27 mouse cellular contexts compared by ENCODE assay signal in genomic region chr9:45853695-45854094, GRCm38 (mm10). TPM values are rescaled to one million over a fixed set of nuclear protein-coding genes. Genes with fewer than 3 reads are reported as not detected.
DNase-seq lines count a peak whose midpoint lies in the region; ATAC-seq and TF ChIP-seq lines count a peak whose summit lies in the region.
"Had no signal": no experiment of that assay in that cellular context is flagged by ENCODE, and none has a peak within 500 bp of the region (broad histone marks: within the 10 kb centered on the region; RNA-seq: fewer than 3 reads in every experiment).

No protein-coding gene starts in this region.

- no peak overlapping the region for H3K4me2 ChIP-seq in lung, postnatal 0 days (replicated peaks; ENCODE audit: low read depth, low read length)
- H3K4me2 ChIP-seq: forebrain, embryonic 12.5 days; heart, embryonic 11.5 days; hindbrain, embryonic 15.5 days; limb, embryonic 13.5 days; liver, embryonic 11.5 days; neural tube, embryonic 13.5 days; stomach, embryonic 15.5 days had no signal

- peaks cover 13% of the 10 kb centered on the region; the same call in 1 of the 2 replicates for H3K36me3 ChIP-seq in lung, postnatal 0 days (ENCODE audit: insufficient read depth, low read length)

- ATAC-seq in lung, postnatal 0 days: no peak
- ATAC-seq in granulocyte monocyte progenitor cell, adult 5-6 weeks (replicated peaks; ENCODE audit: poor library complexity, severe bottlenecking): peak; percentile 80
- ATAC-seq in neutrophil, adult 5-6 weeks (ENCODE audit: extremely low read depth, insufficient number of reproducible peaks, low FRiP score, poor library complexity, severe bottlenecking): 0 out of 2 replicates have a peak, but pooled peaks have one; percentile 33
- ATAC-seq in erythroblast, adult 5-6 weeks (replicated peaks; ENCODE audit: low FRiP score, poor library complexity, severe bottlenecking): no peak

- no peak overlapping the region for H3K9ac ChIP-seq in lung, postnatal 0 days (replicated peaks; ENCODE audit: low read depth)
- H3K9ac ChIP-seq: forebrain, embryonic 12.5 days; hindbrain, embryonic 15.5 days; limb, embryonic 13.5 days; neural tube, embryonic 13.5 days; stomach, embryonic 15.5 days had no signal

- no peaks in the 10 kb centered on the region for H3K27me3 ChIP-seq in lung, postnatal 0 days (replicated peaks; ENCODE audit: insufficient read depth, low read length)
- H3K27me3 ChIP-seq: CH12.LX; forebrain, embryonic 12.5 days; hindbrain, embryonic 15.5 days; limb, embryonic 13.5 days; neural tube, embryonic 13.5 days; stomach, embryonic 15.5 days had no signal

- TF ChIP-seq CTCF in lung, postnatal 0 days (IDR thresholded peaks at IDR 0.05): no peak
- no peak for TF ChIP-seq CTCF in bone marrow, adult 2 months (IDR thresholded peaks at IDR 0.05; ENCODE audit: control insufficient read depth, insufficient read depth, low read length)

- peak; percentile 11 for DNase-seq in lung, postnatal 25 days (ENCODE audit: low spot score)
- no peak for DNase-seq in lung, postnatal 0 days (ENCODE audit: low spot score)
- no peak for DNase-seq in gastrocnemius, adult 8-10 months (ENCODE audit: low spot score in 2 of 2)
- DNase-seq: adrenal gland, adult 8-10 months; cerebellum, adult 9-11 months; gastrocnemius, postnatal 14 days; heart, adult 18-20 months; heart, postnatal 4 days; kidney, adult 9 months; kidney, postnatal 10 days; right cerebral cortex, postnatal 14 days; thymus, postnatal 14 days had no signal

- 0 out of 2 replicates have a peak, but pooled peaks cover 3% of the 10 kb centered on the region for H3K4me1 ChIP-seq in lung, postnatal 0 days (ENCODE audit: insufficient read depth, low read depth, low read length)
- peaks cover 13% of the 10 kb centered on the region for H3K4me1 ChIP-seq in bone marrow, adult 2 months (ENCODE audit: control insufficient read depth, insufficient read depth, low read length)
- H3K4me1 ChIP-seq: forebrain, embryonic 12.5 days had no signal

- no peak for TF ChIP-seq POLR2A in bone marrow, adult 2 months (IDR thresholded peaks at IDR 0.05; ENCODE audit: borderline replicate concordance, control insufficient read depth, low read depth, low read length)

- no peak overlapping the region for H3K4me3 ChIP-seq in lung, postnatal 0 days (ENCODE audit: low read depth, low read length)
- H3K4me3 ChIP-seq in bone marrow, adult 2 months (replicated peaks; ENCODE audit: control insufficient read depth, low read depth, low read length): no peak overlapping the region
- H3K4me3 ChIP-seq: forebrain, embryonic 12.5 days; hindbrain, embryonic 15.5 days; limb, embryonic 13.5 days; midbrain, embryonic 10.5 days; myocyte; neural tube, embryonic 13.5 days; stomach, embryonic 15.5 days had no signal

- H3K27ac ChIP-seq in lung, postnatal 0 days (ENCODE audit: low read length): no peak overlapping the region
- H3K27ac ChIP-seq in bone marrow, adult 2 months (ENCODE audit: control insufficient read depth, insufficient read depth, low read depth, low read length, poor library complexity): 0 out of 2 replicates have a peak overlapping the region, but pooled peaks have one; percentile 27
- H3K27ac ChIP-seq: forebrain, embryonic 12.5 days; hindbrain, embryonic 15.5 days; limb, embryonic 13.5 days; macrophage; midbrain, embryonic 10.5 days; neural tube, embryonic 13.5 days; stomach, embryonic 15.5 days had no signal

- no peak for TF ChIP-seq EP300 in lung, postnatal 0 days (IDR thresholded peaks at IDR 0.05)

- no peaks in the 10 kb centered on the region for H3K9me3 ChIP-seq in lung, postnatal 0 days (ENCODE audit: low read length)
- H3K9me3 ChIP-seq: forebrain, embryonic 12.5 days; hindbrain, embryonic 15.5 days; limb, embryonic 13.5 days; midbrain, embryonic 10.5 days; neural tube, embryonic 13.5 days; stomach, embryonic 15.5 days had no signal

- WGBS in lung, postnatal 0 days: 96% methylated on average over 2 of the region's 2 CpGs
- 22% methylated on average over 2 of the region's 2 CpGs for WGBS in bone marrow, adult 2 months

RNA-seq across cellular contexts. Expression of gene Bace1, which starts 15.3 kb away (rescaled TPM):
- polyA plus RNA-seq in lung, postnatal 0 days (2015; fragmentation: Nextera tagmentation; extraction: Ambion mirVana): 16.6 and 18.3 TPM in 2 replicates
- polyA plus RNA-seq in bone marrow, adult 2 months (2011; ENCODE audit: insufficient read depth, insufficient read length, low replicate concordance, missing spikeins): 4.9 and 5.3 TPM in 2 replicates
- 44.3 and 77.0 TPM in 2 replicates for total RNA-seq in granulocyte monocyte progenitor cell, adult 5-6 weeks (2014; fragmentation: Nextera tagmentation)
- total RNA-seq in granulocyte monocyte progenitor cell, adult 5-6 weeks (2017): 48.5 and 62.9 TPM in 2 replicates
- 0.70 and 0.86 TPM in 2 replicates for total RNA-seq in neutrophil, adult 5-6 weeks (2017)
- 1.0 and 25.7 TPM in 2 replicates for total RNA-seq in erythroblast, adult 5-6 weeks (2015; ENCODE audit: low replicate concordance)
- 2.5 and 14.2 TPM in 2 replicates for total RNA-seq in erythroblast, adult 5-6 weeks (2017; ENCODE audit: low replicate concordance)
- total RNA-seq in gastrocnemius, adult 8-10 months (2022): 10 to 100 TPM; 28.3 to 64.8 (median 51.1) TPM

RNA-seq across cellular contexts. Expression of gene Cep164, which starts 25.2 kb away (rescaled TPM):
- polyA plus RNA-seq in lung, postnatal 0 days (2015; fragmentation: Nextera tagmentation; extraction: Ambion mirVana): 16.5 and 19.4 TPM in 2 replicates
- polyA plus RNA-seq in bone marrow, adult 2 months (2011; ENCODE audit: insufficient read depth, insufficient read length, low replicate concordance, missing spikeins): 21.4 and 33.7 TPM in 2 replicates
- 19.8 and 22.3 TPM in 2 replicates for total RNA-seq in granulocyte monocyte progenitor cell, adult 5-6 weeks (2014; fragmentation: Nextera tagmentation)
- 18.5 and 22.1 TPM in 2 replicates for total RNA-seq in granulocyte monocyte progenitor cell, adult 5-6 weeks (2017)
- total RNA-seq in neutrophil, adult 5-6 weeks (2017): 20.1 and 21.9 TPM in 2 replicates
- 27.3 and 34.7 TPM in 2 replicates for total RNA-seq in erythroblast, adult 5-6 weeks (2015; ENCODE audit: low replicate concordance)
- 52.8 and 68.6 TPM in 2 replicates for total RNA-seq in erythroblast, adult 5-6 weeks (2017; ENCODE audit: low replicate concordance)
- total RNA-seq in gastrocnemius, adult 8-10 months (2022): 1 to 10 TPM; 2.1 to 3.9 (median 2.4) TPM

RNA-seq across cellular contexts. Expression of gene Pcsk7, which starts 52.6 kb away (rescaled TPM):
- polyA plus RNA-seq in lung, postnatal 0 days (2015; fragmentation: Nextera tagmentation; extraction: Ambion mirVana): 21.1 and 22.3 TPM in 2 replicates
- 10.1 and 24.5 TPM in 2 replicates for polyA plus RNA-seq in bone marrow, adult 2 months (2011; ENCODE audit: insufficient read depth, insufficient read length, low replicate concordance, missing spikeins)
- total RNA-seq in granulocyte monocyte progenitor cell, adult 5-6 weeks (2014; fragmentation: Nextera tagmentation): 12.6 and 30.7 TPM in 2 replicates
- total RNA-seq in granulocyte monocyte progenitor cell, adult 5-6 weeks (2017): 11.3 and 13.9 TPM in 2 replicates
- total RNA-seq in neutrophil, adult 5-6 weeks (2017): 36.6 and 42.8 TPM in 2 replicates
- total RNA-seq in erythroblast, adult 5-6 weeks (2015; ENCODE audit: low replicate concordance): 5.9 and 9.6 TPM in 2 replicates
- 8.6 and 11.8 TPM in 2 replicates for total RNA-seq in erythroblast, adult 5-6 weeks (2017; ENCODE audit: low replicate concordance)
- total RNA-seq in gastrocnemius, adult 8-10 months (2022): 10 to 100 TPM in 2 of 4 experiments, 1 to 10 TPM in 2; 7.9 to 14.1 (median 10.7) TPM

RNA-seq across cellular contexts. Expression of gene Rnf214, which starts 53.0 kb away (rescaled TPM):
- 29.5 and 32.3 TPM in 2 replicates for polyA plus RNA-seq in lung, postnatal 0 days (2015; fragmentation: Nextera tagmentation; extraction: Ambion mirVana)
- polyA plus RNA-seq in bone marrow, adult 2 months (2011; ENCODE audit: insufficient read depth, insufficient read length, low replicate concordance, missing spikeins): 27.9 and 30.3 TPM in 2 replicates
- 26.8 and 31.6 TPM in 2 replicates for total RNA-seq in granulocyte monocyte progenitor cell, adult 5-6 weeks (2014; fragmentation: Nextera tagmentation)
- total RNA-seq in granulocyte monocyte progenitor cell, adult 5-6 weeks (2017): 16.6 and 22.4 TPM in 2 replicates
- 48.1 and 50.2 TPM in 2 replicates for total RNA-seq in neutrophil, adult 5-6 weeks (2017)
- 7.3 and 17.3 TPM in 2 replicates for total RNA-seq in erythroblast, adult 5-6 weeks (2015; ENCODE audit: low replicate concordance)
- 17.3 and 22.4 TPM in 2 replicates for total RNA-seq in erythroblast, adult 5-6 weeks (2017; ENCODE audit: low replicate concordance)
- total RNA-seq in gastrocnemius, adult 8-10 months (2022): 10 to 100 TPM; 23.7 to 28.9 (median 25.5) TPM

Comparison
In these comparisons a context has a peak if more than half of its experiments do, and no peak if none do; other contexts are left out.
1. ATAC-seq: peak in granulocyte monocyte progenitor cell, adult 5-6 weeks (single experiment) and neutrophil, adult 5-6 weeks (single experiment); none in lung, postnatal 0 days (single experiment) and erythroblast, adult 5-6 weeks (single experiment).